Mouse (Mus musculus): Measurements from ENCODE around the gene Uhrf1.

DNA sequence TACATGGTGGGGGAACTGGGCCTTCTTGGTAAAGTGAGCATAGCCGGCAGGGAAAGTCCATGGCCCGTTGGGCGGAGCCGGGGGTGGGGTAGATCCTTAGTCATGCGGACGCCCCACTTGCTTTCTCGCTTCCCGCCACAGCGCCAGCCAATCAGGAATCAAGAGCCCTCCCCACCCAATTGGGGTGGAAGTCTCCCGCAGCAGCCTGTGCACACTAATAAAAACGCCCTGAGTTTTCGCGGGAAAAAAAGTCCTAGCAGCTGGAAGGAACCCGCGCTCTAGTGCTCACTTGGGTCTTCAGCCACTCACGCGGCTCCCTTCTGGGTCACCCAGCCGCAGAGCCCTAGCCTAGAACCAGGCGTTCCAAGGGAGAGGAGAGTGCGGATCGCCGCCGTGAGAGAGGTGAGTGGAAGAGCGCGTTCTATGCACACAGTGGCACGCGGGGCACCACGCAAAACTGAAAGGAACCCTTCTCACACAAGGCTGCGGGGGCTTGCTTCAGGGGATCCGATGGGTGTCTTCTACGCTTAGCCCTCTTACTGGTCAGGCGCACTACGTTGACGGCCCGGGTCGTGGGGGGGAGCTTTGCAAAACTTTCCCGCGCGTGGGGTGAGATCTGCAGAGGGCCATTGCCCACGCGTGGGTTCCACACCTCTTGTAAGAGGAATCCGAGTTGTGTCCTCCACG is at the start of gene Uhrf1:
- no peak for TF ChIP-seq CTCF (IDR thresholded peaks at IDR 0.05; ENCODE audit: control insufficient read depth, insufficient read depth, low read length)
- peak; percentile 54; the same call in 1 of the 2 replicates for TF ChIP-seq POLR2A (IDR thresholded peaks at IDR 0.05; ENCODE audit: borderline replicate concordance, control insufficient read depth, low read depth, low read length)
